Mouse (Mus musculus) myocyte (in vitro differentiated cells): Measurements from ENCODE around the gene Dgcr6.

ENCODE experiments used
- POLR2A ChIP-seq: IDR thresholded peaks from one replicate; pipeline ENCODE4 v1.6.1; 2011; ENCODE audit warnings: low read depth, mild to moderate bottlenecking, control low read depth, moderate library complexity; ENCODE audit not compliant: insufficient read length
- POLR2AphosphoS2 ChIP-seq: IDR thresholded peaks from one replicate; pipeline ENCODE4 v1.6.1; 2011; ENCODE audit warnings: low read depth, control low read depth; ENCODE audit not compliant: insufficient read length

- TF ChIP-seq POLR2AphosphoS2 (no peak), POLR2A (no peak)
These were observed 16.2 kb downstream of the Dgcr6 start for GRCm38 (mm10) chr16:18068653-18069376.
